Mouse (Mus musculus) bone marrow macrophage, adult 2 months (primary cell): Measurements from ENCODE around the gene Pabpc4. TPM values are rescaled to one million over a fixed set of nuclear protein-coding genes. Genes with fewer than 3 reads are reported as not detected.
"Not testable (repeated sequence)": the region's sequence is repeated elsewhere in the genome, so short reads cannot be mapped to it uniquely, and the experiment has no call there.

Experiments
- H3K27ac ChIP-seq: 2 replicates; pipeline ENCODE4 v1.5.1; 2012; ENCODE audit warnings: low read depth, low read length; ENCODE audit not compliant: insufficient read depth
- H3K4me1 ChIP-seq: 2 replicates; pipeline ENCODE4 v1.6.1; 2012; ENCODE audit warnings: low read length; ENCODE audit not compliant: control insufficient read depth, insufficient read depth
- H3K4me3 ChIP-seq: 2 replicates; pipeline ENCODE4 v1.5.1; 2012; ENCODE audit warnings: mild to moderate bottlenecking, low read length, moderate library complexity; ENCODE audit not compliant: insufficient read depth
- CTCF ChIP-seq: IDR thresholded peaks from 2 replicates; pipeline ENCODE4 v1.5.1; 2012; ENCODE audit warnings: low read depth, mild to moderate bottlenecking, low read length, moderate library complexity
- POLR2A ChIP-seq: IDR thresholded peaks from 2 replicates; pipeline ENCODE4 v1.6.1; 2012; ENCODE audit warnings: mild to moderate bottlenecking, low read depth, low read length, borderline replicate concordance
- polyA plus RNA-seq: library from polyadenylated mRNA; stranded (reverse); fragments of >200 nt; gene quantifications from 2 replicates; pipeline ENCODE4 v1.2.4, GENCODE M21; 2012; ENCODE audit not compliant: missing spikeins, insufficient read depth, insufficient read length

Gene Pabpc4
- polyA plus RNA-seq, 1 experiment: 18.3 TPM

DNA sequence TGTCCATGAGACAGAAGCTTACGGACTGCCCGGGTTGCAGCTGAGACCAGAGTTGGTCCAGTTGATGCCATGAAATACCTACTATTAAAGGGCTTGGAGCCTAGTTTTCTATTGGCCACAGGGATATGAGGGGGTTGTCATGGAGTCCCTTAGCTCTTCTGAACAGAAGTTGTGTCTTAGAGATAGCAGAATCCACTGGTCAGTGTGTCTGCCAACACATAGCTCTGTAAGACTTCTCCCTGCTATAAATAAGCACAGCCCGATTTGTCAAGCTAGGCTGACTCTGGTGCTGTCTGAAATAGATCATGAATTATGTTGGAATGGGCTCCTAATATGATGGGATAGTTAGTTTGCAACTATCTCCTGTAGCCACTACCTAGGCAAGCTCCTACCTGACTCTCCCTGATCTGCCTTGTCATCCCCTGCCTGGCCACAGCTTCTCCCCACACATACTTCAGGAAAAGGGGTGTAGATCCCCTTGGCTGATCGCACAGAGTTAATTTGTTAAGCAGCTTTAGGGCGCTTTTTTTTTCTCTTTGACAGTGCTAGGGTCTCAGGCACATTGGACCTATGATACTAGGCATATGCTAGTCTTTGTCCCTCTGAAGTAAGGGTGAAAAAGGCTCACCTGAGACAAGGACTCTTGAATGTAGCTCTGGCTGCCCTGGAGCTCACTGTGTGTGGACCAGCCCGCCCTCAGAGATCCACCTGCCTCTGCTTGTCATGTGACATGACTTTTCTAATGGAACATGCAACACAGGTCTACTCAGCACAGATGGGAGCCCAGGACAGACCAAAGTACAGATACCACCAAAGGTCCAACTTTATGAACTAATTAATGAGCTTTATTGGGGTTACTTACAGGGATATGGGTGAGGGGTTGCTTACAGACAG lies 22.8 kb downstream of the Pabpc4 start:
- Histone ChIP-seq H3K4me1 (peaks cover 12% of the 10 kb centered on the region), H3K4me3 (peak overlapping the region; percentile 98), H3K27ac (no peak overlapping the region)
- no peak for TF ChIP-seq POLR2A
- TF ChIP-seq CTCF: no peak

DNA sequence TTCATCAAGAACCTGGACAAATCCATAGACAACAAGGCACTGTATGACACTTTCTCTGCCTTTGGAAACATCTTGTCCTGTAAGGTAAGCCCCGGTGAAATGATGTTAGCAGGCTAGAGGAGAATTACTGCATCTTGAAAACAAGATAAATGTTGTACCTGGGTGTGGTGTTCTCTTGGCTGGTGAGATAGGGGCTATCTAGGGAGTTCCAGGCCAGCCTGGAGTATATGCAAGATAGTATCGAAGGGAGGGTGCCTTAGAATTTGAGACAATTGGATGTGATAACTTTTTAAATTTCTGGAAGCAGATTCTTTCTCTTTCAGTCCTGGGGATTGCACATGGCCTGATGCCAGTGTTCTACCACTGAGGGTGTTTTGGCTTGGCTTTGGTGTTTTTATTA lies 24.6 kb downstream of the Pabpc4 start:
- TF ChIP-seq POLR2A: no peak
- no peak for TF ChIP-seq CTCF
- H3K4me1 ChIP-seq: peaks cover 12% of the 10 kb centered on the region
- no peak overlapping the region for H3K27ac ChIP-seq
- no peak overlapping the region for H3K4me3 ChIP-seq

- Histone ChIP-seq H3K4me1 (peaks cover 12% of the 10 kb centered on the region), H3K4me3 (no peak overlapping the region), H3K27ac (no peak overlapping the region)
- no peak for TF ChIP-seq CTCF
- TF ChIP-seq POLR2A: no peak
Observed at GRCm38 (mm10) chr4:123289038-123289437, 26.9 kb downstream of the Pabpc4 start.

DNA sequence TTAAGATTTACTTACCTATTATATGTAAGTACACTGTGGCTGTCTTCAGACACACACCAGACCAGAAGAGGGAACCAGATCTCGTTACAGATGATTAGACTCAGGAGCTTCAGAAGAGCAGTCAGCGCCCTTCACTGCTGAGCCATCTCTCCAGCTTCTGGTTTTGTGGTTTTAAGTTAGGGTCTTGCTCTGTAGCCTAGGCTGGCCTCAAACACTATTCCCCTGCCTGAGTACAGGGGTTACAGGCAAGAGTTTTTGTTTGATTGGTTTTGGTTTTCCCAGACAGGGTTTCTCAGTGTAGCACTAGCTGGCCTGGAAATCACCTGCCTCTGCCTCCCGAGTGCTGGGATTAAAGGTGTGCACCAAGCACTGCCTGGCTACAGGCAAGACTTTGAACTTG lies 30.2 kb downstream of the Pabpc4 start:
- Histone ChIP-seq H3K4me3 (no peak overlapping the region), H3K27ac (no peak overlapping the region), H3K4me1 (no peaks in the 10 kb centered on the region)
- TF ChIP-seq CTCF (no peak), POLR2A (no peak)

GRCm38 (mm10) chr4:123292989-123293388 lies 30.8 kb downstream of the Pabpc4 start:
- Histone ChIP-seq H3K4me3 (no peak overlapping the region), H3K4me1 (no peaks in the 10 kb centered on the region), H3K27ac (no peak overlapping the region)
- TF ChIP-seq POLR2A (no peak), CTCF (no peak)

DNA sequence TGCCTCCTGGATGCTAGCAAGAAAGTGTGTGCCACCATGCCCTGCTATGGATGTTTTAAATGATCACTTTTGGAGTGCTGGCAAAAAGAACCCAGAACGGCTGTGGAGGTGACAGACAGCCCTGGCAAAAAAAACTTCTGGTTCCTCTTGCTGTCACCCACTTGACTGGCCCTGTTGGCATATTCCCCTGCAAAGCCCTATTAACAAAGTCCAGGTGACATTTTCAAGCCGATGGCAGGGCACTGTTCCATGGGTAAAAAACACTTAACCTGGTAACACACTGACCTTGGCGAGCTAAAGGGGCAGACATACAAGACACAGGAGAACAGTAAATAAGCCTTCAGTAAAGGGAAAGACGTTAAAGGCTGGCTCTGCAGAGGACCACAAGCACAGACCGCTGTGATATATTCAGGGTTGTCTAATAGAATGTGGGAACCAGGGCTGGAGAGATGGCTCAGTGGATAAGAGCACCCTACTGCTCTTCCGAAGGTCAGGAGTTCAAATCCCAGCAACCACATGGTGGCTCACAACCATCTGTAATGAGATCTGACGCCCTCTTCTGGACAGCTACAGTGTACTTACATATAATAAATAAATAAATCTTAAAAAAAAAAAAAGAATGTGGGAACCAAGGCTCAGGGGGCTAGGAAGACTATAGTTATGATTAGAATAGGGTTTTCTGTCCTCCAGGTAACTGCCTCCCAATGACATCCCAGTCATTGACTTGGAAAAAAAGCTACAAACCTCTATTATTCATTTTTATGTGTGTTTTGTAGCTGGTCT lies 31.7 kb downstream of the Pabpc4 start:
- Histone ChIP-seq H3K4me3 (no peak overlapping the region), H3K4me1 (no peaks in the 10 kb centered on the region), H3K27ac (no peak overlapping the region)
- TF ChIP-seq CTCF (no peak), POLR2A (no peak)

GRCm38 (mm10) chr4:123295026-123295425 lies 32.9 kb downstream of the Pabpc4 start:
- not testable (repeated sequence) for H3K4me3 ChIP-seq, H3K4me1 ChIP-seq

GRCm38 (mm10) chr4:123295516-123296147 lies 33.5 kb downstream of the Pabpc4 start:
- no peak overlapping the region for H3K27ac ChIP-seq
- H3K4me1 ChIP-seq: no peaks in the 10 kb centered on the region
- TF ChIP-seq CTCF (no peak), POLR2A (no peak)
- no peak overlapping the region for H3K4me3 ChIP-seq

More at GRCm38 (mm10) chr4:123295026-123295425, 32.9 kb downstream of the Pabpc4 start:
- H3K27ac ChIP-seq: not testable (repeated sequence)

GRCm38 (mm10) chr4:123296148-123296534 lies 34.0 kb downstream of the Pabpc4 start:
- H3K4me3 ChIP-seq: no peak overlapping the region
- H3K4me1 ChIP-seq: no peaks in the 10 kb centered on the region
- TF ChIP-seq CTCF (no peak), POLR2A (no peak)
- H3K27ac ChIP-seq: no peak overlapping the region
